Mouse (Mus musculus) B cell, adult (primary cell): Measurements from ENCODE around the gene Rbm18. TPM values are rescaled to one million over a fixed set of nuclear protein-coding genes. Genes with fewer than 3 reads are reported as not detected.

ENCODE experiments used
- total RNA-seq: library from RNA; stranded (reverse); gene quantifications from 4 replicates; pipeline ENCODE4 v1.2.4, GENCODE M21; 2023; ENCODE audit not compliant: inconsistent age

The Rbm18 gene
- 40.7 to 45.0 TPM (median 42.9 TPM) in 4 replicates for total RNA-seq

GRCm38 (mm10) chr2:36136300-36136941, at the start of gene Rbm18, which contains the start of gene Mrrf:
Gene Rbm18 (minus strand): TSS chr2:36136773.
Gene Mrrf (plus strand): TSS chr2:36136389.

GRCm38 (mm10) chr2:36104956-36105741, 31.4 kb downstream of the Rbm18 start, which contains the start of gene Lhx6:
Gene Lhx6 (minus strand): TSS chr2:36105408.

Other genes starting within 250 kb of the Rbm18 start
- 0.74 to 1.2 TPM (median 0.87 TPM) in 4 replicates for gene Ttll11, start 156.9 kb downstream of the Rbm18 start, total RNA-seq
- gene Ndufa8, start 87.4 kb downstream of the Rbm18 start, total RNA-seq = 37.1 to 47.7 TPM (median 47.1 TPM) in 4 replicates
- not detected in 4 replicates for gene Morn5, start 87.3 kb downstream of the Rbm18 start, total RNA-seq
- gene Lhx6, start 31.4 kb downstream of the Rbm18 start, total RNA-seq = not detected in 4 replicates
- gene Mrrf, start 384 bp downstream of the Rbm18 start, total RNA-seq = 10.2 to 17.6 TPM (median 12.3 TPM) in 4 replicates
- 0.80 to 2.4 TPM (median 2.1 TPM) in 4 replicates for gene Ptgs1, start 93.7 kb upstream of the Rbm18 start, total RNA-seq
- not detected in 4 replicates for gene Olfr338, start 236.7 kb upstream of the Rbm18 start, total RNA-seq